Mouse (Mus musculus): ENCODE measurements around the gene Wipf3.

GRCm38 (mm10) chr6:54548314-54549019 lies 119.1 kb downstream of the Wipf3 start:
- TF ChIP-seq CTCF (conservative IDR thresholded peaks at IDR 0.05 in 1 of 2, IDR thresholded peaks at IDR 0.05 in 1 of 2; ENCODE audit: low read depth in 2 of 2, low read length in 2 of 2) (no peak), SIN3A (IDR thresholded peaks at IDR 0.05; ENCODE audit: low read length) (no peak), ZC3H11A (IDR thresholded peaks at IDR 0.05; ENCODE audit: low read depth, low read length) (no peak), CHD1 (IDR thresholded peaks at IDR 0.05; ENCODE audit: low read depth, low read length) (no peak), POLR2AphosphoS2 (IDR thresholded peaks at IDR 0.05; ENCODE audit: low read depth, low read length) (no peak), PAX5 (IDR thresholded peaks at IDR 0.05; ENCODE audit: low read length) (no peak), EP300 (IDR thresholded peaks at IDR 0.05; ENCODE audit: low read length) (no peak), POLR2A (IDR thresholded peaks at IDR 0.05; ENCODE audit: low read depth, low read length) (no peak), MAX (IDR thresholded peaks at IDR 0.05; ENCODE audit: low read length) (no peak), HCFC1 (IDR thresholded peaks at IDR 0.05; ENCODE audit: low read depth, low read length) (no peak), MXI1 (IDR thresholded peaks at IDR 0.05; ENCODE audit: low read depth, low read length) (no peak), ZKSCAN1 (IDR thresholded peaks at IDR 0.05; ENCODE audit: borderline replicate concordance, low read depth, low read length) (no peak), TBP (conservative IDR thresholded peaks at IDR 0.05; ENCODE audit: low read depth, low read length) (no peak)
